Mouse (Mus musculus) v-Abl transformed pro-B cells (cell line): Measurements from ENCODE around the gene Hist1h2ak.

Experiments used
- in situ Hi-C, 2 experiments: fragments of 400-800 bp; cut with MboI; formaldehyde crosslinking; loops; one replicate each; pipeline ENCODE4 v1.15.1; 2025; ENCODE audit not compliant: unreplicated experiment in 2 of 2

The Hist1h2ak gene

DNA sequence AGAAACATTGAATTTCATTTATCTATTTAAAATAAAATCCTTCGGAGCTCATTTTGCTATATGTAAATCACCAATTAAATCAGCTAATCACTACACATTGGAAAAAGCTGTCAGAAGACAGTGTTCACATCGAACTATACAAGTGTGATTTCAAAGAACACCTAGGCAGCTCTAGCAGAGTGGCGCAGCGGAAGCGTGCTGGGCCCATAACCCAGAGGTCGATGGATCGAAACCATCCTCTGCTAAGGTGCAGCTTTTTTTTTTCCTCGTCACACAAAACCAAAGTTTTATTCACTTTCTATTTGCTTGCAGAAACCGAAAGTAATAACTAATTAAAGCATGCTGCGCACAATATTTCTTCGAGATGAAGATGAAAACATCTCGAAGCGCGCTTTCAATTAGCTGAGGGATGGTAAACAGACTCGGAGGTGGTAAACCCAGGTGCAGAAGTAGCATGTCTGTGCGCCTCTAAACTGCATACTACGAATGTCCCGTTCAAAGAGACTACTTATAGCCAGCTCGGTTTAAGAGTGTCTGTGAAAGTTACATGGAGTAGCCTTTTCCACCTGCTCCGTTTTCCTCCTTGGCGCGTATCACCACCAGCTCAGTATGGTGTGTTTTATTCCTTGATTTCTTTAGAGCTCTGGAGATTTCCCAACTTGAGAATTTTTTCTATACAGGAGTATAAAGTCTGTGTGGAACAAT is 42.7 kb downstream of the Hist1h2ak start:
- in situ Hi-C loops, result loop anchor here (5.0 to 25.0 kb wide), 9 partner anchors 74 to 1806 kb away; partner anchors contain the start of genes Gm11273 (in 1 of the 2), Hist1h1b (in 1 of the 2), Hist1h2an (in 1 of the 2) and Hist1h2bp (in 1 of the 2)

DNA sequence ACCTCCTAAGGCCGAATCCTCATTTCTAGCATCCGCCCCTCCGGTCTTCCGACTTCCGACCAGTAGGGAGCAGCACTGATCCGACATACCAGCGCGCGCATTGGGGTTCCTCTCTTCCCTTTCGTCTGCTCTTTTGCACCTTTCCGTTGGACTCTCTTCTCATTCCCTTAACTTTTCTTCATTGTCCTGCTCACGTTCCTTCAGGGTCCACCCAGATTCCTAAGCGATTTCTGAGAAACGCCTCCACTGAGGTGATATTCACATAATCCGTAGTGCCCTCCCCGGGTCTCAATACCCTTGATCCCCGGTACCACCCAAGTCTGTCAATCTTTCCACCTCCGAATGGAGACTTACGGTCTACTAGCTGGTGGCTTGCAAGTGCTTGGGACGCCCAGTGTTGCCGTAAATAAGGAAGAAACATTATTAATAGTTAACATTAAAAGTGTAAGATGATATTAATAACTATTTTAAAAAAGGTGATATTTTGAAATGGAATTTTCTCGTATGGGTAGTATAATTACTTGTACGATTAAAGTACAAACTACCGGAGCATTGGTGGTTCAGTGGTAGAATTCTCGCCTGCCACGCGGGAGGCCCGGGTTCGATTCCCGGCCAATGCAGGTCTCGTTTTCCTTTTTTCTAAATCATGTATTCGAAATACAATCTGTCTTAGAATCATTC is 43.5 kb downstream of the Hist1h2ak start:
- in situ Hi-C loops, result loop anchor here (5.0 to 25.0 kb wide), 9 partner anchors 75 to 1807 kb away; partner anchors contain the start of genes Gm11273 (in 1 of the 2), Hist1h1b (in 1 of the 2), Hist1h2an (in 1 of the 2) and Hist1h2bp (in 1 of the 2)

DNA sequence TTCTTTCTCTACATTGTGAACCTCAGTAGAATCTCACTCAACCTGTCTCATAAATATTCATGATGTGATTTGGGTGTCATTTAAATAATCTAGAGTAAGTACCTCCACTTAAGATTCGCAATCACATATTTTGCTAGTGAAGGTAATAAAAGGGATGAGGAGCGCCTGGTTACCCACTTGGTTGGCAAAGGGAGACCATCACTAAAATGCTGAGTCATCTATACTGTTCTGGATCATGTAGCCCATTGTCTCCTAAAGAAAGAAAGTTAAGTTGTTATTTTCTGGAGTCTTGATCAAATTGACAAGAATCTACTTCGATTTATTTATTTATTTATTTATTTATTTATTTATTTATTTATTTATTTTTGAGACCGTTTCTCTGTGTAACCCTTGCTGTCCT is 47.0 kb downstream of the Hist1h2ak start:
- in situ Hi-C loops, result loop anchor here (10.0 to 25.0 kb wide), 3 partner anchors 194 to 1731 kb away; partner anchors contain the start of genes Gm11273 (in 1 of the 2) and Zkscan3 (in 1 of the 2)
